Mouse (Mus musculus) left cerebral cortex, postnatal 14 days (tissue): ENCODE measurements around the gene Dusp14. TPM values are rescaled to one million over a fixed set of nuclear protein-coding genes. Genes with fewer than 3 reads are reported as not detected.

ENCODE experiments used
- DNase-seq, 2 experiments: peaks; one replicate each; pipeline ENCODE4 v3.0.0; 2021 to 2022; ENCODE audit warnings: low spot score in 2 of 2, mixed read lengths in 1 of 2
- intact Hi-C: fragments of 180-260 bp; cut with DNase I; formaldehyde crosslinking; loops from one replicate; pipeline ENCODE4 v1.15.1; 2025
- total RNA-seq, 2 experiments: library from RNA; stranded (reverse); gene quantifications; 2 replicates each; pipeline ENCODE4 v1.2.3; 2021

The Dusp14 gene
- total RNA-seq, 2 experiments from 2014 or later = 62.4 to 63.7 TPM

DNA sequence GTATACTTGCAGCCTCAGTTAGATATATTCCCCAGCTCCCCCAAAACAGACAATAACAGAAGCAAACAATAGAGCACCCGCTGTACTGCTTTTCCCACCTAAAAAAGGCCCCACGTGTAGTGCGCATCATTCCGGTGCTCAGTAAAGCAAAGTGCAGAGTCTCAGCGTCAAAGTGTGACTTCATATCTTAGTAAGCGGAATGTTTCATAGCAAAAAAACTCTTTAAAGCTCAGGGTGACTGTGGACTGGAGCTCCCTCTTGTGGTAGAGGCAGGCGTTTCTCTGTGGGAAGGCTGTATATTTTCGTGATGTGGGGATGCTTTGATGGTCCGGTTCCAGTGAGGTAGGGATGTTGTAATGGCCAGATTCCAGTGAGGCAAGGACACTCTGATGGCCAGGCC, 37.1 kb downstream of the Dusp14 start:
- intact Hi-C loops = loop anchor here (5.0 kb wide), 1 partner anchor 35 kb away; no protein-coding TSS in a partner anchor
- DNase-seq = peak; percentile 71 to 72

DNA sequence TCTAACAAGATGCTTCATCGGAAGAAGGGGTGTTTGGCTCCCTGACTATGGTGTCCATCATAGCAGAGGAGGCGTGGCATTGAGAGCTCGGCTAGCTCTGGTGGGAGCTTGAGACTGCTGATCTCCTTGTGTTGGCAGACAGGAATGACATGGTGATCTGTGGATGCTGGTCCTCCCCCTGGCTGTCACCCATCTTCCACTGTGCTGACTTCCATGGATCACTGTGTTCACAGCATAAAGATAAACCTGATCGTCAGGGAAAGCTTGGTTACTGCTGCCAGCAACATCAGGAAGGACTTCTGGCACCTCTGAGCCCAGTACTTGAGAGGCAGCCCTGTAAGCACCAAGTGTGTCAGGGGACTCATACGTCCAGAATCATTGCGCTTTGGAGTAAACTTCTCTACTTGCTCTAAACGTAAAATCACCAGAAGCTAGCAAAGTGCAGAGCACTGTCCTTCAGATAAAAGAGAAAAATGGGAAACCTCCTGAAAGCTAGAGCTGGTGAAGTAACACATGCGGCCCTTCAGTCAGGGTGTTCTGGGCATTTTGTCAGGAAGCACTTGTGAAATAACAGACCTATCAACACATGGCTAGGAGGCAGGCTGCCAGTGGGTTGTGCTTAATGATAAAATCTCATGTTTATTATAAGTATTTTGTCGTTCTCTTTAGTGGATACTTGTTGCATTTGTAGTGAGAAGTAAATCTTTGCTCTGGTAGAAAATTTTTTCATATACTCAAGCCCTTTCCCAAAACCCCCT, 40.6 kb downstream of the Dusp14 start:
- intact Hi-C loops = no loop called here
- no peak for DNase-seq

DNA sequence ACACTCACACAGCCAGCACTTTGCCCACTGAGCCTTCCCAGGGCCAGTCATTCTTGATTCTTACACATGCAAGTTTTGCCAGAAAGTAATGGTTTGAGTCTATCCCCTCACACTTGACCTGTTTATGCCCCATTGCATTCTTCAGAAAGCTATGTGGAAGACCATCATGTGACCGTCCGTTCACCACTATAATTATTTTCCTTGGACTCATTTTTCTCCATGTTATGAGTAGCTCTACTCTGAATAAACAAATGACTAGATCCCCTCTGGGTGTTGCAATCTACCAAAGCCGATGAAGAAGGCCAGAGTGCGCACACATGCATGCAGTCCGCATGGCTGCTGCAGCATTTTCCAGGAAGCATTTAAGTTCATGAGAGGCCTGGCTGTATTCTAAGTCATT, 41.8 kb downstream of the Dusp14 start:
- intact Hi-C loops = no loop called here
- DNase-seq = no peak

DNA sequence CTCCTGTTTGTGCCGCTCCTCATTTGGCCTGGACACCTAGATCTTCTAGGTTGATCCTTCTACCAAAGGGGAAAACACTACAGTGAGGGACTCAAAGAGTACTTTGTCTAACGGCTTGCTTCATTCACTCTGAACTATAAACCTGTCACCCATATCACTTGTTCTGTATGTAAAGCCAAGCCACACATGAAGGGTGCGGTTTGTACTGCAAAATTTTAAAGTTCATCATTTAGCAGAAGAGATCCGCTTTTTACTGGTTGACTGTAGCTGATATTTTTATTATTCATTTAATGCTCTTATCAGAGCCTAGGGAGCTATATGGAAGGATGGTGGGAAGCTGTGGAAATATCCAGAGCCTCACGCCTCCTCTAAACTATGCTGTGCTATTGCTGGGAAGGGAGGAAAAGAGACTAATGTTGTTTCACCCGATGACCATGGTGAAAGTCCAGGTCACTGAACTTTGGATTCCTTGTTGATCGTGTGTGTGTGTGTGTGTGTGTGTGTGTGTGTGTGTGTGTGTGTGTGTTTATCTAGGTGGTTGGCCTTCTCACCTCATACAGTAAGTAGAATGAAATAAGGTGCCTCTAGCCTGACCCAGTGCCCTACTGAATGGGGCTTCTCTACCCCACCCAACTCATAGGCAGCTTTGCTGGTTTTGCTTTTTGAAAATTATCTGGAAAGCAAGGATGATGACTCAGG, 52.1 kb downstream of the Dusp14 start:
- DNase-seq = no peak
- intact Hi-C loops = no loop called here

DNA sequence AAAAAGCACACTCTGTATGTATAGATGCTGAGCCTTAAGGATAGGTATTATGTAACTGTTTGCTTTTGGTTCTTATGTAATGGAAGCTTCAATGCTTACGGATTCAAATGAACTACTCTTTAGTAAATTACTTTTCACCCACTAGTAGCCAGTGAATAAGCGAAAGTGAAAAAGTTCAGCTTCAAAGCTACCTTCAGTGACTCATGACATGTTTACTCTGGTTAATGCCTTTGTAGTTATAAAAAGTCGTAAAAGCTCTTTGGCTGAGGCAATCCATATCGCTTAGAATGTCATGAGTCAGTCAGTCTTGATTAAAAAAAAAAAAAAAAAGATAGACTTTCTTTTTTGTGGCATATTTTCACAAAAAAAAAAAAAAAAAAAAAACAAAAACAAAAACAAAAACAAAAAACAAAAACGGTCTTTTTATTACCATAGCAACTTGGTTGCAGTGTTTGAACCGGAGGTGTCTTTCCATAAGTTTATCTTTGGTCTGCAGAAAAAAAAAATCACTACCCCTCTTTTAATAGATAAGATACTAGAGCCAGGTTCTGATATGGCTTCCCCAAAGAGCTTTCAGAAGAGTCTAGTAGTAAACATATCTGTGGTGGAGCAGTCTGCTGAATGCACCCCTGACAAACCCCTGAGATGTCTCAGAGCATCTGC, 52.8 kb downstream of the Dusp14 start:
- no peak for DNase-seq
- intact Hi-C loops = no loop called here

DNA sequence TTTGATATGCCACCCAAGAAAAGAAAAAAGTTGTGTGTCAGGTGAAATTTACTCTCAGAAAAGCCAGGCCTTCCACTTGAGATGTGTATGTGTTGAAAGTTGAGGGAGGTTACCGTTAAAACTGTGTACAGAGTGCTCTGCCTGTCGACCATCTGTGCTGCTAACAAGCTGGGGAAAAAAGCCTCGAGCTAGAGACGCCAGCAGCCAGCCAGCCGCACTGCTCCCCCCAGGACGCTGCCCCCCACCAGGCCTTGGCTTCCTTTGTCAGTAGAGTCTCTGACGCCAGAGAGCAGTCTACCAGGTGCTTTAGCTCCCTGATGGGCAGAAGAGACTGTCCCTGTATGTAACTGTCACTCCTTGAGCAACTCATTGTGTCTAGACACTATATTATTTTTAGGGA, 56.0 kb downstream of the Dusp14 start:
- DNase-seq = peak; percentile 28 to 51
- intact Hi-C loops = no loop called here

DNA sequence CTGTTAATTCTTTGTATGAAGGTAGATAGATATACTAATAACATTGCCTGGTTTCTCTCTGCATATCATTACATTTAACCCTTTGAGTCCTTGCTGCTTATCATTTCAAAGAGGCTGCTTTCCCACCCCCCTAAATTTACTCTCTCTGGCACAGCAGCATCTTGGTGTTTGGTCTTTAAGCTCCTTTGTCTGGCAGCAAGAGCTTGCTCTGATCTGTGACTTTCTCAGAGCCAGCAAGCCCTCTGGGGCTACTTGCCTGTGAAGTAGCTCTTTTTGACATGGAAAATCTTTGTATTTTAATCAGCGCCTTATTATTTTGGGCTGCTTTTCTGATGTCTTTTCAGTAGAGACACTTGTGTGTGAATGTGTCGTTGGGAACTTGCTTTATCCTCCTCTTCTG, 57.5 kb downstream of the Dusp14 start:
- DNase-seq = no peak
- intact Hi-C loops = no loop called here

DNA sequence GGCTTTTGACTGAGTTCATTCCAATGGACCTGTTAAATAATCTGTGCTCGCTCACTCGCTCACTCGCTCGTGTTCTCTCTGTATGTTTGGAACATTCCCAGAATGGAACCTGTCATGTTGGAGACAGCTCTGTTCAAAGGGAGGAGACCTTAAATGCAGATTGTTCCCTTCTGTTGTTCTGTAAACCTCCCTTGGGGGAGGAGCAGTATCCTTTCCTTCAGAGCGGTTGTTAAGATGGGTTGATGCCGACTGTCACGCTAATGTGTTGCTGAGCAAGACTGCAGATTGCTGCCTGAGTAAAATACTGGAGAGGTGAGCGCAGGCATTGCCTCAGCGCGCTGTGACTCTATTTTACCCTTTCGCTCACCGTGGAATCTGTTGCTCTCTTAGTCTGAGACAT, 58.0 kb downstream of the Dusp14 start:
- intact Hi-C loops = no loop called here
- DNase-seq = no peak

DNA sequence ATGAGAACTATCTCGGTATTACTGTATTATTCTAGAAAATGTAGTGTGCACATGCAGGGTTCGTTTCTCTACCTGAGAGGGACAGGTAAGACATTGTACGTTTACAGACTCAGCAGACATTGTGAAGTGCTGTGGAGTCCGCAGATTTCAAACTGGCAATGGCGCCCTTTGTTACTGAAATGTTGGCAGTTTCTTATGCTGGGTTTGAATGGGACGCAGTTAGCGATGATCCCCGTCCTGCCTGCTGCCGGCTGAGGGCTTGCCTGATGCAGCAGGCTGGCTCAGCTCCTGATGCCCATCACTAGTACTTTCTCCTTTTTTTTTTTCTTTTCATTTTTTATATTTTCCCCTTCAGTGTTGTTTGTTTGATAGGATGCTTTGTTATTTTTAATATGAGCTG, 58.6 kb downstream of the Dusp14 start:
- intact Hi-C loops = no loop called here
- no peak for DNase-seq

DNA sequence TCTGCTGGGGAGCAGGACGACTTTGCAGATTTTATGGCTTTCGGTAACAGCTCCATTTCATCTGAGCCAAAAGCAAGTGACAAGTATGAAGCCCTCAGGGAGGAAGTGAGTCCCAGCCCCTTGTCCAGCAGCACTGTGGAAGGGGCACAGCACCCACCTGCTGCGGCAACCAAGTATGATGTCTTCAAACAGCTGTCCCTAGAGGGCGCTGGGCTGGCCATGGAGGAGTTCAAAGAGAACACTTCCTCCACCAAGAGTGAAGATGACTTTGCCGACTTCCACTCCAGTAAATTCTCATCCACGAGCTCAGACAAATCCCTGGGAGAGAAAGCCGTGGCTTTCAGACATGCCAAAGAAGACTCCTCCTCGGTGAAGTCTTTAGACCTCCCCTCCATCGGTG, 60.1 kb downstream of the Dusp14 start:
- intact Hi-C loops = no loop called here
- no peak for DNase-seq

DNA sequence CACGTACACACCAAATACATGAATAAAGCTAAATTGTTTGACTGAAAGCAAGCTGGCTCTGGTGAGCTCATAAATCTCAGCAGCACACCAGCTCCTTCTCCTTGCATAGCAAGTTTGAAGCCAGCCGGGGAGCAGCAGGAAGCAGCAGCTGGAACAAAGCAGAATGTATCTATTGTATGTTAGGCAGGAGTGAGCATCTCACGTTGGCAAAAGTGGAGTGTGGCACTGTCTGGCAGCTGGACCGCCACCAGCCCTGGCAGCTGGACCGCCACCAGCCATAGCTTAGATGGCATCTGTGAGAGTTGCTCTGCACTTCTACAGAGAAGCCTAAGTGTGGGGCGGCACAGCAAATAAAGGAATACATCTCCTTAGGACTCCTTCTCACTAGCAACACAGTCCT, 65.1 kb downstream of the Dusp14 start:
- DNase-seq = peak in 1 of 2 experiments; percentile 14
- intact Hi-C loops = no loop called here

DNA sequence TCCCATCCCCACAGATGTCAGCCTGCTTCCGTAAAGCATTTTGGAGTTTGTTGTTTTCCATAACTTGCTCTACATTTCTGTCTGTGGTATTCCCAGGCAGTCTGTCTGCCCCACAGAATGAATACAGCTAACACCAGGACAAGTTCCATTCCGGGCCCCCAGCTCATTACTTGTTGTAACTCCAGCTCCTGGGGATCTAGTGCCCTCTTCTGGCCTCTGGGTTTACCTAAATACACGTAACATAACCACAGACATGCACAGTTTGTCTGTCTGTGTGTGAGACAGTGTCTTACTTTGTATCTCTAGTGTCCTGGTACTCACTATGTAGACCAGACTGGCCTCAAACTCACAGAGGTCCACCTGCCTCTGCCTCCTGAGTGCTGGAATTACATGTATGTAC, 67.8 kb downstream of the Dusp14 start:
- intact Hi-C loops = no loop called here
- DNase-seq = no peak

DNA sequence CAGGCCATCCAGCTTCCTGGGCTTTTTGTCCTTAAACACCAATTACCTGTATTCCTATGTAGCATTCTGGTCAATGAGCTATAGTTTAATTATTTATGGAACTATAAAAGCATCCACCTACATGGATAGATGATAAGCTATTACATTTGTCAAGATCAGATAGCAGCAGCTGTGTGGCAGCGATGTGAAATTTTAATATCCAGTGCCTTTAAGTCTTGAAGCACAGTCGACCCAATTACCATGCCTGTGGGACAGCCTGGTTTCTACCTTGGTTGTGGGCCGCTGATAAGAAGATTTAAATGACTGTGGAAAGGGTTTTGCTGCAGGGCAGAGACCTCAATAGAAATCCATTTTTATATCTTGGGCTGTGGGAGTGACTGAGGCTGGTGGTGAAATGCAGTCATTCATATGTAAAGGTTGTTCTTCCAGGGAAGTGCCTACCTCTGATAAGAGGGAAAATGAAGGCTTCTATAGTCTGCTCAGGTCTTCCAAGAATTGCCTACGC, 69.6 kb downstream of the Dusp14 start:
- no peak for DNase-seq
- intact Hi-C loops = loop anchor here (5.0 kb wide), 1 partner anchor 33 kb away; no protein-coding TSS in a partner anchor

DNA sequence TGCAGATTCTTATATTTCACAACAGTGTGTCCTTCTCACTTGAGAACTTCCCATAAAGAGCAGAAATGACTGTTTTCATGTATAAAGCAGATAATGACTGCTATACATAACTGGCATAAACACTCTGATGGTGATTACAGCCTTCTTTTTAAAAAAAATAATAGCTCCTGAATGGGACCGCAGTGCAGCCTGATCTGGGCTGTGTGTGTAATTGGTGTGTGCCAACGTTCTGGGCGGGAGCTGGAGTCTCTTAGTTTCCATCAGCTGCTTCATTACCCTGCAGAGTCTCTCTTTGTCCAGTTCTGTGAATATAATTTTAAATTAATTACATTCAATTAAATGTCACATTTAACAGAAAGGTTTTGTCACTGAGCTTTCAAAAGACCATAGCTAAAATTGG, 70.1 kb downstream of the Dusp14 start:
- no peak for DNase-seq
- intact Hi-C loops = loop anchor here (5.0 kb wide), 1 partner anchor 33 kb away; no protein-coding TSS in a partner anchor

Other genes with a start within 250 kb of the Dusp14 start
- gene Hnf1b, start 219.2 kb downstream of the Dusp14 start, total RNA-seq = under 1 TPM in 1 of 2 experiments, not detected in 1; 0.22 TPM
- 10 to 100 TPM; 11.0 to 12.0 TPM for gene Ddx52, start 127.2 kb downstream of the Dusp14 start, total RNA-seq
- 10 to 100 TPM; 44.3 to 47.7 TPM for gene Synrg, start 104.8 kb downstream of the Dusp14 start, total RNA-seq
- 10 to 100 TPM; 36.0 to 36.4 TPM for gene Tada2a, start 60.3 kb upstream of the Dusp14 start, total RNA-seq
- gene Acaca, start 60.4 kb upstream of the Dusp14 start, total RNA-seq = 10 to 100 TPM; 75.7 to 81.2 TPM
- gene Gm11437, start 98.2 kb upstream of the Dusp14 start, total RNA-seq = not detected